Mouse (Mus musculus) midbrain, embryonic 14.5 days (tissue): Measurements from ENCODE around the gene Mapk9. TPM values are rescaled to one million over a fixed set of nuclear protein-coding genes. Genes with fewer than 3 reads are reported as not detected.

Experiments used
- ATAC-seq: fragments of 200-750 bp; cut with Nextera tagmentation; 2 replicates; pipeline ENCODE4 v1.8.0; 2017; ENCODE audit warnings: moderate number of reproducible peaks, moderate library complexity; ENCODE audit not compliant: low FRiP score, low TSS enrichment
- DNase-seq: peaks from one replicate; pipeline ENCODE4 v3.0.0-alpha.2; 2015
- H3K27ac ChIP-seq: fragments of 300-500 bp; sonication (generic); replicated peaks from 2 replicates; pipeline ENCODE4 v1.5.1; 2014; ENCODE audit warnings: mild to moderate bottlenecking, low read depth, low read length, moderate library complexity
- H3K27me3 ChIP-seq: fragments of 300-500 bp; sonication (generic); 2 replicates; pipeline ENCODE4 v1.6.1; 2014; ENCODE audit warnings: low read length, control low read depth, mixed read lengths; ENCODE audit not compliant: control insufficient read depth, insufficient read depth
- H3K36me3 ChIP-seq: fragments of 300-500 bp; sonication (generic); 2 replicates; pipeline ENCODE4 v1.6.1; 2014; ENCODE audit warnings: low read length, control low read depth; ENCODE audit not compliant: control insufficient read depth, insufficient read depth
- H3K4me1 ChIP-seq: fragments of 300-500 bp; sonication (generic); 2 replicates; pipeline ENCODE4 v1.6.1; 2014; ENCODE audit warnings: mild to moderate bottlenecking, antibody characterized with exemption, low read length, control low read depth; ENCODE audit not compliant: control insufficient read depth, insufficient read depth
- H3K4me2 ChIP-seq: fragments of 300-500 bp; sonication (generic); 2 replicates; pipeline ENCODE4 v1.6.1; 2014; ENCODE audit warnings: mild to moderate bottlenecking, low read length, moderate library complexity
- H3K4me3 ChIP-seq: fragments of 300-500 bp; sonication (generic); replicated peaks from 2 replicates; pipeline ENCODE4 v1.5.1; 2014; ENCODE audit warnings: low read depth, low read length
- H3K9ac ChIP-seq: fragments of 300-500 bp; sonication (generic); replicated peaks from 2 replicates; pipeline ENCODE4 v1.6.1; 2014; ENCODE audit warnings: mild to moderate bottlenecking, low read length, moderate library complexity
- H3K9me3 ChIP-seq: fragments of 300-500 bp; sonication (generic); 2 replicates; pipeline ENCODE4 v1.6.1; 2016; ENCODE audit warnings: low read length, control low read depth, mixed read lengths; ENCODE audit not compliant: control insufficient read depth
- whole genome bisulfite sequencing: fragments of 180-500 bp; shearing (Covaris S2); extraction: QIAGEN DNeasy Blood & Tissue Kit; methylation state at CpG from one replicate; pipeline ENCODE4 v1.1.7; 2014; 5-methylcytosine and 5-hydroxymethylcytosine counted together
- polyA plus RNA-seq: library from polyadenylated mRNA; unstranded; fragments of >200 nt; fragmentation: Nextera tagmentation; extraction: Ambion mirVana; gene quantifications from 2 replicates; pipeline ENCODE4 v1.2.1, GENCODE M21; 2014

Mapk9 gene
- polyA plus RNA-seq, 1 experiment from 2014 or later: 72.4 TPM

GRCm38 (mm10) chr11:49891993-49892392, 45.4 kb downstream of the Mapk9 start:
- DNase-seq (no peak), ATAC-seq (no peak)
- Histone ChIP-seq H3K4me3 (no peak overlapping the region), H3K36me3 (peaks cover 9% of the 10 kb centered on the region; the same call in 1 of the 2 replicates), H3K27me3 (no peaks in the 10 kb centered on the region), H3K9ac (no peak overlapping the region), H3K4me1 (no peaks in the 10 kb centered on the region), H3K9me3 (peaks cover 3% of the 10 kb centered on the region; the same call in 1 of the 2 replicates), H3K4me2 (no peak overlapping the region), H3K27ac (no peak overlapping the region)
- WGBS: 92% methylated on average over 5 of the region's 5 CpGs

DNA sequence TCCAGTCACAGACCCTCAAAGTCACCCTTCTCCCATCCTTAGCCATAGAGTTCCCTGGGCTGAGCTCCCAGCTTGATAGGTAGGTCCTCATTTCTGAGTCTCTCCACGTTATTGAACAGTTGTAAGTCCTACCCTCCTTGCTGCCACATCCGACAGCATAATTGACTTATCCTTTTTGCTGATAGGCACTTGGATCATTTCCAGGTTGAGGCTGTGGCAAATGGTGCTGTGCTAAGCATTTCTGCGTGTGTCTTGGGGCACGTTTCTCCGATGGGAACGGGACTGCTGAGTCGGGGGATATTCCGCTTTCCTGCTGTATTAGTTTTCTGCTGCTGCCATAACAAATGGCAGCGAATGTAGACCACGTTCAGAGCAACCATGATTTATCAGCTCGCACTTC, 47.3 kb downstream of the Mapk9 start:
- Histone ChIP-seq H3K27me3 (no peaks in the 10 kb centered on the region), H3K36me3 (peaks cover 6% of the 10 kb centered on the region; the same call in 1 of the 2 replicates), H3K4me2 (no peak overlapping the region), H3K9me3 (peaks cover 7% of the 10 kb centered on the region; the same call in 1 of the 2 replicates), H3K9ac (no peak overlapping the region), H3K4me3 (no peak overlapping the region), H3K27ac (no peak overlapping the region), H3K4me1 (no peaks in the 10 kb centered on the region)
- no peak for ATAC-seq
- peak; percentile 27 for DNase-seq
- WGBS: 71% methylated on average over 11 of the region's 11 CpGs

DNA sequence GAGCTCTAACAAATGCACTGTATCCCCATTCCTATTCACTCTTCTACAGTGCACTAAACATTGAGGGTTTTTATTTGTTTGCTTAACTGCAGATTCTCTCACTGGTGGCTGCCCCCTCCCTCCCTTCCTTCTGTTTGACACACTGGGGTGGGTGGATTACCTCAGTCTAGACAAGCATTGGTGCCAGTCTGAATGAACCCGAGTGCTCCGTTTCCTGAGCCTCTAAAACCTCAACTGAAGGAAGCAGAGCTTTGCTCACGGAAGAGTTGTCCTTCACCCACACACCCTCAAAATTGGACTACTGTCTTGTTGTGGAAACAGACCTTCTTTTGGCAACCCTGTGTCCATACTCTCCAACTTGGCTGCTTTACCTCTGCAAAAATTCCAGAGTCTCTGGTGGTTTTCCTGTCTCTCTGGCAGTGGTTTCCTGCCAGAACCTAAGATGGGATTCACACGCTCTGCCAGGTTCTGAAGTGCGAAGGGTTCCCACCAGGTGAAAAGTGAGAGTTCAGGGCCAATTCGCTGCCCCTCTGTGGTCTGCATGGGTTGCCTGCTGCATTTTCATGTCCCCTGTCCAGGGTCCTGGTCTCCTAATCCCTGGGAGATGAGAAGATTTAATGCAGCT, 49.5 kb downstream of the Mapk9 start:
- Histone ChIP-seq H3K36me3 (no peaks in the 10 kb centered on the region), H3K4me3 (no peak overlapping the region), H3K27me3 (peaks cover 3% of the 10 kb centered on the region; the same call in 1 of the 2 replicates), H3K4me2 (no peak overlapping the region), H3K9ac (no peak overlapping the region), H3K27ac (no peak overlapping the region), H3K9me3 (peaks cover 7% of the 10 kb centered on the region; the same call in 1 of the 2 replicates), H3K4me1 (no peaks in the 10 kb centered on the region)
- DNase-seq (no peak), ATAC-seq (no peak)
- 57% methylated on average over 6 of the region's 6 CpGs for WGBS

- H3K4me2 ChIP-seq: no peak overlapping the region
- H3K4me3 ChIP-seq: no peak overlapping the region
- no peaks in the 10 kb centered on the region for H3K36me3 ChIP-seq
- ATAC-seq (no peak), DNase-seq (no peak)
- no peak overlapping the region for H3K9ac ChIP-seq
- WGBS: 76% methylated on average over 6 of the region's 6 CpGs
- H3K27ac ChIP-seq: no peak overlapping the region
- H3K9me3 ChIP-seq: peaks cover 7% of the 10 kb centered on the region; the same call in 1 of the 2 replicates
- no peaks in the 10 kb centered on the region; the same call in 1 of the 2 replicates for H3K4me1 ChIP-seq
- peaks cover 16% of the 10 kb centered on the region for H3K27me3 ChIP-seq
Measured at GRCm38 (mm10) chr11:49900043-49900442, 53.5 kb downstream of the Mapk9 start.

DNA sequence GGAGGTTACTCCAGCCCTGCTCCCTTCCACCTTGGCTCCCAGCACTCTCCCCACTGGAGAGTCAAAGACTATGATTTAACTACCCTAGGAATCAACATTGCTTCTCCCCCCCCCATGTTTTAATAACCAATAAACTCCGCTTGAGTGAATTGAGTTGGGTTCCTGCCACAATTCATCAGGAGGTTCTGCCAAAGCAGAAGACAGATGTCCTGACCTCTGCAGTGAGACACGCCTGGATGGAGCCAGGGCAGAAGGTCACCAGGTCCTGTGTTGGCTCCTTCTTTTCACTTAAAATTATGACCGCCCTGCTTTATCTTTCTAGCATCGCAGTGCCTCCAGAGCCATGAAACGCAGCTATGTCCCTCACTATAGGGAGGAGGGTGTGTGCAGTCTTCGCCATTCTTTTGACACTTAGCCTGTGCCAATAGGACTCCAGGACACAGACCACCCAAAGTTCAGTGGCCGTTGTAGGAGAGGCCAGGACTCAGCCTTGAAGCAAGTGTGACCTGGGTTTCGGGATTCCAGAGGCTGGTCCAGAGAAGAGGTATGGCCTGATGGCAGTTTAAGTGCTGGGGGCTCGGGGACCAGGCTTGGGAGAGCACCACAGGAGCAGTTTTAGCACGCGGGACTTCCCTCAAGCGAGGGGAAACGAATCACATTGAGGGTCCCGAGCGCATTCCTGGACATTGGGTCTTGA, 54.6 kb downstream of the Mapk9 start:
- DNase-seq (no peak), ATAC-seq (peak; percentile 29; the same call in 1 of the 2 replicates)
- no peak overlapping the region for H3K27ac ChIP-seq
- no peaks in the 10 kb centered on the region; the same call in 1 of the 2 replicates for H3K4me1 ChIP-seq
- peak overlapping the region; percentile 94 for H3K4me2 ChIP-seq
- peaks cover 7% of the 10 kb centered on the region; the same call in 1 of the 2 replicates for H3K9me3 ChIP-seq
- H3K9ac ChIP-seq: peak overlapping the region; percentile 88; the same call in 1 of the 2 replicates
- WGBS: 25% methylated on average over 15 of the region's 15 CpGs
- peak overlapping the region; percentile 61 for H3K4me3 ChIP-seq
- H3K27me3 ChIP-seq: peaks cover 16% of the 10 kb centered on the region
- H3K36me3 ChIP-seq: no peaks in the 10 kb centered on the region

GRCm38 (mm10) chr11:49901659-49902458, 55.3 kb downstream of the Mapk9 start, which contains the start of gene Rasgef1c:
Gene Rasgef1c (plus strand): TSS chr11:49901835.
- peak within 1 kb of the TSS; percentile 88 for H3K9ac ChIP-seq
- H3K27ac ChIP-seq: 0 out of 2 replicates have a peak within 1 kb of the TSS, but pooled peaks have one; percentile 52

DNA sequence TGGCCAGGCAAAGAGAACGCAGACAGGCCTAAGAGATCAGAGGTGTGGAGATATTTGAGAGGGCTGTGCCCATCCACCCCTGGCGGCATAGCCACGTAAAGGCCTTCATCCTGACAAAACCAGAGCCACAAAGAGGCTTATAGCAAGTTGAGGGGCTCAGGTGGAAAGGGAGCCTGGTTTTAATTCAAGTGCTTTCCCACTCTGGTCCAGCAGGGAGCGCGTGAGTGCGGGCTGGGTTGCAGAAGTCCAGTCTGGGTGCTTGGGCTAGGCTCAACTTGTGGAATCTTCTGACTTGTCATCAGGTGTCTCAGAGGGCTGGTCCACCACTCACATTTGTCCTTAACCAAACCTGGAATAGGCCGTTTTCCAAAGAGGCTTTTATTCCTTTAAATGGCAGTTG, 56.8 kb downstream of the Mapk9 start:
- DNase-seq (peak; percentile 79), ATAC-seq (no peak)
- no peaks in the 10 kb centered on the region; the same call in 1 of the 2 replicates for H3K4me1 ChIP-seq
- no peak overlapping the region for H3K4me3 ChIP-seq
- H3K9ac ChIP-seq: no peak overlapping the region
- no peaks in the 10 kb centered on the region for H3K9me3 ChIP-seq
- H3K36me3 ChIP-seq: no peaks in the 10 kb centered on the region
- WGBS: 10% methylated on average over 7 of the region's 7 CpGs
- H3K27ac ChIP-seq: no peak overlapping the region
- H3K27me3 ChIP-seq: peaks cover 16% of the 10 kb centered on the region
- H3K4me2 ChIP-seq: no peak overlapping the region

More at GRCm38 (mm10) chr11:49901659-49902458, 55.3 kb downstream of the Mapk9 start, which contains the start of gene Rasgef1c:
- peak; percentile 88 for ATAC-seq
- peaks cover 6% of the 10 kb centered on the region; the same call in 1 of the 2 replicates for H3K9me3 ChIP-seq
- H3K4me2 ChIP-seq: peak within 1 kb of the TSS; percentile 94
- H3K4me3 ChIP-seq: peak within 1 kb of the TSS; percentile 61
- peak; percentile 92 for DNase-seq
- 3% methylated on average over 93 of the region's 99 CpGs for WGBS
- no peaks in the 10 kb centered on the region for H3K36me3 ChIP-seq
- H3K27me3 ChIP-seq: peaks cover 16% of the 10 kb centered on the region
- H3K4me1 ChIP-seq: no peaks in the 10 kb centered on the region; the same call in 1 of the 2 replicates

DNA sequence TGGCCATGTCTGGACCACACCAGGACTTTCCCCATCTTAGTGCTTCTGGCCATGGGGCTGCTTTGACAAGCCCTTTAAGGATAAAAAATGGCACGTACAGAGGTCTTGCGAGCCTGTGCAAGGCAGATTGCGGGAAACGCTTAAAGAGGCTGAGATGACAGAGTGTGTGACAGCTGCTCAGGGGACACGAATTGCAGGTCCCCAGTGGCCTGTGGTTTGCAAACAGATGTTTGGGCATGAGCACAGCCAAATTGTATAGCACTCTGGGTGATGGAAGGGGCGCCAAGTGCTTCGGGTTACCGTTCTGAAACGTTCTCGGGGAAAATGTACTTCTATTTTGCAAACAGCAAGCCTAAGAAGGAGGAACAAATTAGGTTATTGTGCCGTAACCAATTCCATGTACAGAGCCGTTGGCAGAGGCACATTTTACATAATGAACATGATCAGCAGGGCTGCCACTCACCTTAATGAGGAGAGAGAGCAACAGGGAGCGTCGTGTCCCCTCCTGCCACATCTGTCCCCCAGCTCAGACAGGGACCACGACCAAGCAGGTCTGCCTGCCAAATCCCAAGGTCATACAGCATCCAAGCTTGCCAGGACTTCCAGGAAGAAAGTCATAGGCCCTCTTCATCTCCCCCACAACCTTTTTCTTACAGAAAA, 72.1 kb downstream of the Mapk9 start:
- no peak overlapping the region for H3K4me3 ChIP-seq
- H3K27ac ChIP-seq: no peak overlapping the region
- peak overlapping the region; percentile 4; the same call in 1 of the 2 replicates for H3K4me2 ChIP-seq
- DNase-seq (peak; percentile 36), ATAC-seq (no peak)
- no peaks in the 10 kb centered on the region for H3K9me3 ChIP-seq
- 54% methylated on average over 15 of the region's 15 CpGs for WGBS
- no peaks in the 10 kb centered on the region for H3K27me3 ChIP-seq
- no peaks in the 10 kb centered on the region for H3K36me3 ChIP-seq
- H3K9ac ChIP-seq: no peak overlapping the region
- peaks cover 7% of the 10 kb centered on the region; the same call in 1 of the 2 replicates for H3K4me1 ChIP-seq
